Mouse (Mus musculus) embryonic facial prominence, embryonic 15.5 days (tissue): Measurements from ENCODE around the gene Zfp991. TPM values are rescaled to one million over a fixed set of nuclear protein-coding genes. Genes with fewer than 3 reads are reported as not detected.
"Not testable (repeated sequence)": the region's sequence is repeated elsewhere in the genome, so short reads cannot be mapped to it uniquely, and the experiment has no call there.

ENCODE experiments used
- ATAC-seq: fragments of 200-750 bp; cut with Nextera tagmentation; 2 replicates; pipeline ENCODE4 v1.8.0; 2017; ENCODE audit warnings: low read depth, moderate TSS enrichment; ENCODE audit not compliant: insufficient number of reproducible peaks, low FRiP score, low TSS enrichment
- H3K27ac ChIP-seq: fragments of 300-500 bp; sonication (generic); replicated peaks from 2 replicates; pipeline ENCODE4 v1.5.1; 2015; ENCODE audit warnings: mild to moderate bottlenecking, inconsistent platforms
- H3K27me3 ChIP-seq: fragments of 300-500 bp; sonication (generic); 2 replicates; pipeline ENCODE4 v1.6.1; 2015; ENCODE audit warnings: inconsistent platforms
- H3K36me3 ChIP-seq: fragments of 300-500 bp; sonication (generic); 2 replicates; pipeline ENCODE4 v1.6.1; 2015; ENCODE audit warnings: mild to moderate bottlenecking, inconsistent platforms
- H3K4me1 ChIP-seq: fragments of 300-500 bp; sonication (generic); 2 replicates; pipeline ENCODE4 v1.6.1; 2015; ENCODE audit warnings: inconsistent platforms
- H3K4me2 ChIP-seq: fragments of 300-500 bp; sonication (generic); replicated peaks from 2 replicates; pipeline ENCODE4 v1.6.1; 2015; ENCODE audit warnings: mild to moderate bottlenecking, inconsistent platforms
- H3K4me3 ChIP-seq: fragments of 300-500 bp; sonication (generic); replicated peaks from 2 replicates; pipeline ENCODE4 v1.5.1; 2015; ENCODE audit warnings: mild to moderate bottlenecking, inconsistent platforms
- H3K9ac ChIP-seq: fragments of 300-500 bp; sonication (generic); 2 replicates; pipeline ENCODE4 v1.6.1; 2015; ENCODE audit warnings: inconsistent platforms
- H3K9me3 ChIP-seq: fragments of 300-500 bp; sonication (generic); replicated peaks from 2 replicates; pipeline ENCODE4 v1.6.1; 2016; ENCODE audit warnings: inconsistent platforms
- WGBS: fragments of 180-500 bp; shearing (Covaris S2); methylation state at CpG from one replicate; pipeline ENCODE4 v1.1.7; 2015; 5-methylcytosine and 5-hydroxymethylcytosine counted together
- polyA plus RNA-seq: library from polyadenylated mRNA; unstranded; fragments of >200 nt; fragmentation: Nextera tagmentation; extraction: Ambion mirVana; gene quantifications from 2 replicates; pipeline ENCODE4 v1.2.1, GENCODE M21; 2015

The Zfp991 gene
- polyA plus RNA-seq, 1 experiment from 2014 or later = 4.9 TPM

DNA sequence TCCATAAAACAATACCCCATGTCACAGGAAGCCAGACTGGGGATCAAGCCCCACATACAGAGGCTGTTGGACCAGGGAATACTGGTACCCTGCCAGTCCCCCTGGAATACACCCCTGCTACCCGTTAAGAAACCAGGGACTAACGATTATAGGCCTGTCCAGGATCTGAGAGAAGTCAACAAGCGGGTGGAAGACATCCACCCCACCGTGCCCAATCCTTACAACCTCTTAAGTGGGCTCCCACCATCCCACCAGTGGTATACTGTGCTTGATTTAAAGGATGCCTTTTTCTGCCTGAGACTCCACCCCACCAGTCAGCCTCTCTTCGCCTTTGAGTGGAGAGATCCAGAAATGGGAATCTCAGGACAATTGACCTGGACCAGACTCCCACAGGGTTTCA is 90.2 kb downstream of the Zfp991 start:
- not testable (repeated sequence) for H3K27ac ChIP-seq, H3K36me3 ChIP-seq, H3K9ac ChIP-seq, H3K27me3 ChIP-seq, ATAC-seq, H3K4me1 ChIP-seq, H3K4me2 ChIP-seq, H3K4me3 ChIP-seq
- 87% methylated on average over 5 of the region's 5 CpGs for WGBS
- H3K9me3 ChIP-seq = peaks cover 15% of the 10 kb centered on the region

DNA sequence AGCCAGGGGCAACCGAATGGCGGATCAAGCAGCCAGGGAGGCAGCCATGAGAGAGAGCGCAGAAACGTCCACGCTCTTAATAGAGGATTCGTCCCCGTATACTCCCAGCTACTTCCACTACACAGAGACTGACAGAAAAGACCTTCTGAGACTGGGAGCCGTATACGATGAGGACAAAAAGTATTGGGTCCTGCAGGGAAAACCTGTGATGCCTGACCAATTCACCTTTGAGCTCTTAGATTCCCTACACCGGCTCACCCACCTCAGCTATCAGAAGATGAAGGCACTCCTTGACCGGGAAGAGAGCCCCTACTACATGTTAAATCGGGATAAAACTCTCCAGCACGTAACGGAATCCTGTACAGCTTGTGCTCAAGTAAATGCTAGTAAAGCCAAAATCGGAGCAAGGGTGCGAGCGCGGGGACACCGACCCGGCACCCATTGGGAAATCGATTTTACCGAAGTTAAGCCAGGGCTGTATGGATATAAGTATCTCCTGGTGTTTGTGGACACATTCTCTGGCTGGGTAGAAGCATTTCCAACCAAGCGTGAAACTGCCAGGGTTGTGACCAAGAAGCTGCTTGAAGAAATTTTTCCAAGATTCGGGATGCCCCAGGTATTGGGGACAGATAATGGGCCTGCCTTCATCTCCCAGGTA is 92.1 kb downstream of the Zfp991 start:
- not testable (repeated sequence) for H3K4me1 ChIP-seq, H3K4me2 ChIP-seq, ATAC-seq, H3K4me3 ChIP-seq, H3K27ac ChIP-seq, H3K36me3 ChIP-seq, H3K9ac ChIP-seq, H3K27me3 ChIP-seq
- H3K9me3 ChIP-seq = peaks cover 15% of the 10 kb centered on the region
- WGBS = 93% methylated on average over 24 of the region's 24 CpGs

DNA sequence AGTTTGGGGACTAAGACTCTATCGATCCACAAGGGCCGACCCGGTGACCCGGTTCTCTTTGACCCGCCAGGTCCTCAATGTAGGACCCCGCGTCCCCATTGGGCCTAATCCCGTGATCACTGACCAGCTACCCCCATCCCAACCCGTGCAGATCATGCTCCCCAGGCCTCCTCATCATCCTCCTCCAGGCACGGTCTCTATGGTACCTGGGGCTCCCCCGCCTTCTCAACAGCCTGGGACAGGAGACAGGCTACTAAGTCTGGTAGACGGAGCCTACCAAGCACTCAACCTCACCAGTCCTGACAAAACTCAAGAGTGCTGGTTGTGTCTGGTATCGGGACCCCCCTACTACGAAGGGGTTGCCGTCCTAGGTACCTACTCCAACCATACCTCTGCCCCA is 93.8 kb downstream of the Zfp991 start:
- H3K27me3 ChIP-seq, H3K9ac ChIP-seq, H3K27ac ChIP-seq, H3K4me1 ChIP-seq, H3K4me3 ChIP-seq, ATAC-seq, H3K4me2 ChIP-seq, H3K36me3 ChIP-seq: not testable (repeated sequence)
- 92% methylated on average over 10 of the region's 15 CpGs for WGBS
- H3K9me3 ChIP-seq = peaks cover 13% of the 10 kb centered on the region; the same call in 1 of the 2 replicates

DNA sequence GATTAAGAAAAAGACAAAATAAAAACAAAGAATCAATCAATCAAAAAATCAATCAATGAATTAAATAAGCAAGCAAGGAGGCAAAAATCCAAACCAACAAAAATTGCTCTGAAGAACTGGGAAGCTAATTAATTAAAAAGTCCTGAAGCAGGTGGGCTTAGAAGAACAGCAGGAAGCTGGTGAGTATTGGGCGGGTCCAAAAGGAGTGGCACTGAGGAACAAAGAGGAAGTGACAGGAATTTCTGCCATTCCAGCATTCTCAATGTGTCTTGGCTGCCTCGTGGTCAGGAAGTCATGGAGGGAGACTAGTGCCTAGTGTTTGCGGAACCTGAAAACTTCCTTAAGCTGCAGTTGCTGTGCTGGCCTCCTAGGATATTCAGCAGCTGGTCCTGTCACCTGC is 98.2 kb downstream of the Zfp991 start:
- H3K36me3 ChIP-seq = not testable (repeated sequence)
- WGBS = 77% methylated on average over 3 of the region's 3 CpGs

More for the DNA sequence above, 98.2 kb downstream of the Zfp991 start:
- not testable (repeated sequence) for H3K4me2 ChIP-seq, H3K4me1 ChIP-seq, H3K4me3 ChIP-seq, H3K9ac ChIP-seq, ATAC-seq, H3K27ac ChIP-seq, H3K27me3 ChIP-seq
- peaks cover 16% of the 10 kb centered on the region for H3K9me3 ChIP-seq

Other genes with a start within 250 kb of the Zfp991 start
- not detected in 2 replicates for gene Gm21411, start 222.4 kb upstream of the Zfp991 start, polyA plus RNA-seq
- gene Zfp989, start 160.1 kb upstream of the Zfp991 start, polyA plus RNA-seq = 0.28 TPM in 1 of 2 replicates, not detected in the other
- gene Rex2, start 110.2 kb upstream of the Zfp991 start, polyA plus RNA-seq = not detected in 2 replicates
- gene Zfp988, start 173.6 kb downstream of the Zfp991 start, polyA plus RNA-seq = not detected in 2 replicates
- not detected in 2 replicates for gene Zfp978, start 229.3 kb downstream of the Zfp991 start, polyA plus RNA-seq